Mouse (Mus musculus): ENCODE measurements around the gene Rapgef6. TPM values are rescaled to one million over a fixed set of nuclear protein-coding genes. Genes with fewer than 3 reads are reported as not detected.

Gene Rapgef6
- polyA plus RNA-seq, 1 experiment from 2014 or later, result 26.4 TPM

DNA sequence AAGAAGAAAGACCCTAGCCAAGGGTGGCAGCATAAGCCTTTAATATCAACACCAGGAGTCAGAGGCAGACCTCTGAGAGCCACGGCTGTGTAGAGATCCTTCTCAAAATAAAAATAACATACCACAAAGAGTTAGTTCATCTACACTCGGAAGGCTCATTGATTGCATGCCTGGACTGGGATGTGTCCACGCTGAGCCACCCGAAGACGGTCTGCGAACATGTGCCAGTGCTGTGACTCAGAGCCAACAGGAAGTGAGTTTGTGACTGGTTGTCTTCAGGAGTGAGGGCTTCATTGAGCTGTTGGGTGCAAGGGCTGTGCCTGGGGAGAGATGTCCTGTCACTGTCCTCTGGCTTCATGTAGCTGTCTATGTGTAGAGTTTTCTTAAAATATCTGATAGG lies 171.0 kb downstream of the Rapgef6 start:
- Histone ChIP-seq H3K4me1 (replicated peaks) (no peaks in the 10 kb centered on the region), H3K9ac (no peak overlapping the region), H3K4me2 (no peak overlapping the region), H3K4me3 (no peak overlapping the region), H3K9me3 (replicated peaks) (no peaks in the 10 kb centered on the region), H3K36me3 (peaks cover 63% of the 10 kb centered on the region), H3K27ac (ENCODE audit: poor library complexity, severe bottlenecking) (no peak overlapping the region), H3K27me3 (replicated peaks) (no peaks in the 10 kb centered on the region)
- 69% methylated on average over 6 of the region's 6 CpGs for WGBS
- no peak for ATAC-seq (ENCODE audit: insufficient number of reproducible peaks, low FRiP score)

DNA sequence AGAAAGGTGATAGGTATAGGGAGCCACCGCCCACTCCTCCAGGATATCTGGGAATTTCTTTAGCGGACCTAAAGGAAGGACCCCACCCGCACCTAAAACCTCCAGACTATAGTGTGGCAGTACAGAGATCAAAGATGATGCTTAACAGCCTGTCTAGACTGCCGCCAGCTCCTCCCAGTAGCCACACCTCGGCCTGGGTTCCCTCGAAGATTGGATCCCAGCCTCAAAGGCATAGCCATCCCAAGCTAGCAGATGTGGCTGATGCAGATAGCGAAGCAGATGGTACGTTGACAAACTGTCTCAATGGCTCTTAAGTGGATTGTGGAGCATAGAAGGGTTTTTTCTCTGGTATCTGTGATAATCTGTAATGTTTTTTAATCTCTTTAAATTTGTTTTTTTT lies 171.6 kb downstream of the Rapgef6 start:
- WGBS, result 81% methylated on average over 8 of the region's 8 CpGs

DNA sequence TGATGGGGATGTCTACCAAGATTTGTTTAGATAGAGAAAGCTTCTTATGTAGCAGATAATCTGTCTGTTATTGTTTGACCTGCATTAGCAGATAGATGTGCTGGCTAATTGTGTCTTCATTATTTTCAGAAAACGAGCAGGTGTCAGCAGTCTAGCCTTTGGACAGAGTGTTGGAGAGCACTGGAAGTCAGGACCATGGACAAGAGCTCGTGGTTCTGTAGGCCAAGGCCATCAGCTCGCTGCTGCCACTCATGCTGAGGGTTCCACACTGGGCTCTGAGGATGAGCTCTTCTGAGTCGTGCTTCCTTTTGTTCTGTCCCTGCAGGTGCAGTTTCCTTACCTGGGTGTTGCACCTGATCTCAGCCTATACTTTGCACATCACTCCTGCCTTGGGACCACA lies 173.3 kb downstream of the Rapgef6 start:
- ATAC-seq (ENCODE audit: insufficient number of reproducible peaks, low FRiP score), result no peak
- Histone ChIP-seq H3K4me3 (no peak overlapping the region), H3K9me3 (replicated peaks) (no peaks in the 10 kb centered on the region), H3K36me3 (peaks cover 51% of the 10 kb centered on the region), H3K4me2 (no peak overlapping the region), H3K27ac (ENCODE audit: poor library complexity, severe bottlenecking) (no peak overlapping the region), H3K9ac (no peak overlapping the region), H3K27me3 (replicated peaks) (no peaks in the 10 kb centered on the region), H3K4me1 (replicated peaks) (no peaks in the 10 kb centered on the region)
- WGBS, result 62% methylated on average over 4 of the region's 4 CpGs

More for the DNA sequence above, 171.6 kb downstream of the Rapgef6 start:
- Histone ChIP-seq H3K27me3 (replicated peaks) (no peaks in the 10 kb centered on the region), H3K4me2 (no peak overlapping the region), H3K27ac (ENCODE audit: poor library complexity, severe bottlenecking) (no peak overlapping the region), H3K9me3 (replicated peaks) (no peaks in the 10 kb centered on the region), H3K9ac (no peak overlapping the region), H3K4me3 (no peak overlapping the region), H3K4me1 (replicated peaks) (no peaks in the 10 kb centered on the region), H3K36me3 (peaks cover 62% of the 10 kb centered on the region)
- no peak for ATAC-seq (ENCODE audit: insufficient number of reproducible peaks, low FRiP score)

DNA sequence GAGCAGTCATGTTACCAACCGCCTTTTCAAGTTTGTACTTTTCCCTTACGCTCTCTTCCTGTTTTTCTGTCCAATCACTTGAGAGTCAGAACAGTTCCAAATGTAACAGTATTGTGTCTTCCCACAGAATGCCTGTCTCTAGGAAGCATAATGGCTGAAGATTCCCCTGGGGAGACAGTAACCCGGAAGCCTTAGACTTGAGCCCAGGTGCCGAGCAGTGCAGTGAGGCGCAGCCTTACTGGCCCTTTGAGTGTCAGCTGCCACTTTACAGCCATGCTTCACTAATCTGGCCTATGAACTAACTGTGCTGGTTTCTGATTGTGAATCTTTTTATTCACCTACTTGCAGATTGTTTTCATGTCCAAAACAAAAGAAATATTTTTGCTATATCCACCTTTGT lies 175.0 kb downstream of the Rapgef6 start:
- Histone ChIP-seq H3K4me3 (no peak overlapping the region), H3K36me3 (peaks cover 38% of the 10 kb centered on the region), H3K4me2 (no peak overlapping the region), H3K9ac (no peak overlapping the region), H3K4me1 (replicated peaks) (no peaks in the 10 kb centered on the region), H3K9me3 (replicated peaks) (no peaks in the 10 kb centered on the region), H3K27ac (ENCODE audit: poor library complexity, severe bottlenecking) (no peak overlapping the region), H3K27me3 (replicated peaks) (no peaks in the 10 kb centered on the region)
- ATAC-seq (ENCODE audit: insufficient number of reproducible peaks, low FRiP score), result no peak
- 92% methylated on average over 5 of the region's 5 CpGs for WGBS

DNA sequence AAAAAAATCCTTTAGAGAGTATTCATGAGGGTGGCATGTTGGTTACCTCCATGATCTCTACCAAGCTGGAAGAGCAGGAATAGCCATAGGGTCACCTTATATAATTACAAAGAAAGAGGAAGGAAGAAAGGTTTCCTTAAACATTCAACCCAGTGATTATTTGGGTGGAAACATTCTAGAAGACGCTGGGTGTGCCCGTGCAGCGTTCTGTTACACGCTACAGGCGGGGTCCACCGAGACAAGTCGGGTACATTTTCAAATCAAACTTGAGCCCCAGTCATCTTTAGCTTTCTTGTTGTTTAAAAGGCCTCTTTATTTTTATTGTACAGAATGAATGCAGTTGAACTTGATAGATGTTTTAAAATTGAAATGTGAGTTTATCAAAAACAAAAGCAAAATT lies 176.0 kb downstream of the Rapgef6 start:
- Histone ChIP-seq H3K36me3 (peaks cover 34% of the 10 kb centered on the region), H3K4me3 (no peak overlapping the region)
- 97% methylated on average over 7 of the region's 7 CpGs for WGBS

DNA sequence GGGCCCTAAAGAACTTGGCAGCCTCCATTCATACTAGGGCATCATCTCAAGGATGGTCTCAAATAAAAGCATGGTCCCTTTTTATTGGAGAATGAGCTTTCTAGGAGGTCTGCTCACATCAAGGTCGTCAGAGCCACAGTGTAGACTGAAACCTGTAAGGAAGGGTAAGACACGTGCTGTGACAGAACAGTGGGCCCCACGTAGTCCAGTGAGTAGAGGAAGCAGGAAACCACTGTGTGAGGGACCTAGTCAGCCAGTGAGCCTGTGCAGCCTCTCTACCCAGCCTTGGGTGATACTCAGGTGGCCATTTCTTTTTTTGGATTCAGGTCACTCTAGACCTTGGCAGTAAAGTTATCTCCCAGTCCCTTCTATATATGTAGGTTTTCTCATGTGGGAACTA lies 177.3 kb downstream of the Rapgef6 start:
- no peaks in the 10 kb centered on the region for H3K27me3 ChIP-seq (replicated peaks)
- H3K9ac ChIP-seq, result no peak overlapping the region
- WGBS, result 84% methylated on average over 3 of the region's 3 CpGs
- no peak overlapping the region for H3K27ac ChIP-seq (ENCODE audit: poor library complexity, severe bottlenecking)
- no peak for ATAC-seq (ENCODE audit: insufficient number of reproducible peaks, low FRiP score)
- no peaks in the 10 kb centered on the region for H3K9me3 ChIP-seq (replicated peaks)
- H3K4me2 ChIP-seq, result no peak overlapping the region
- no peaks in the 10 kb centered on the region for H3K4me1 ChIP-seq (replicated peaks)
- H3K36me3 ChIP-seq, result peaks cover 23% of the 10 kb centered on the region
- H3K4me3 ChIP-seq, result no peak overlapping the region

More for the DNA sequence above, 176.0 kb downstream of the Rapgef6 start:
- H3K9me3 ChIP-seq (replicated peaks), result no peaks in the 10 kb centered on the region
- no peak for ATAC-seq (ENCODE audit: insufficient number of reproducible peaks, low FRiP score)
- H3K4me1 ChIP-seq (replicated peaks), result no peaks in the 10 kb centered on the region
- H3K9ac ChIP-seq, result no peak overlapping the region
- H3K27me3 ChIP-seq (replicated peaks), result no peaks in the 10 kb centered on the region
- H3K4me2 ChIP-seq, result no peak overlapping the region
- H3K27ac ChIP-seq (ENCODE audit: poor library complexity, severe bottlenecking), result no peak overlapping the region

DNA sequence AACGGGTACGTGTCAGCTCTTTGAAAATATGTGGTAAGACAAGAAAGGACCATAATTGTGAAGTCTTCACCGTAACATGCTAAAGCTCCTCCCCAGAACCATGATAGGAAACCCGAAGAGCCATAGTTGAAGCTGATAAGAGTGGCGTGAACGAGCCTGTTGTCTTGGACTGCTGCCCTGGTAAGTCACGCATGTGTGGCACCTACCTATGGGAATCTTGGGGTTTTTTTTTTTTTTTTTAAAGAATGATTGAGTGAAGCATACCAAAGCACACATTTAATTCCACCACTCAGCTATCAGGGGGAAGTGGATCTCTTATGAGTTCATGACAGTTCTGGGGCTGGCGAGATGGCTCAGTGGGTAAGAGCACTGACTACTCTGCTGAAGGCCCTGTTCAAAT lies 179.2 kb downstream of the Rapgef6 start:
- Histone ChIP-seq H3K4me2 (no peak overlapping the region), H3K27me3 (replicated peaks) (no peaks in the 10 kb centered on the region), H3K4me1 (replicated peaks) (no peaks in the 10 kb centered on the region), H3K27ac (ENCODE audit: poor library complexity, severe bottlenecking) (no peak overlapping the region), H3K9me3 (replicated peaks) (no peaks in the 10 kb centered on the region), H3K4me3 (no peak overlapping the region), H3K36me3 (peaks cover 8% of the 10 kb centered on the region), H3K9ac (no peak overlapping the region)
- no peak for ATAC-seq (ENCODE audit: insufficient number of reproducible peaks, low FRiP score)
- WGBS, result 84% methylated on average over 8 of the region's 8 CpGs

DNA sequence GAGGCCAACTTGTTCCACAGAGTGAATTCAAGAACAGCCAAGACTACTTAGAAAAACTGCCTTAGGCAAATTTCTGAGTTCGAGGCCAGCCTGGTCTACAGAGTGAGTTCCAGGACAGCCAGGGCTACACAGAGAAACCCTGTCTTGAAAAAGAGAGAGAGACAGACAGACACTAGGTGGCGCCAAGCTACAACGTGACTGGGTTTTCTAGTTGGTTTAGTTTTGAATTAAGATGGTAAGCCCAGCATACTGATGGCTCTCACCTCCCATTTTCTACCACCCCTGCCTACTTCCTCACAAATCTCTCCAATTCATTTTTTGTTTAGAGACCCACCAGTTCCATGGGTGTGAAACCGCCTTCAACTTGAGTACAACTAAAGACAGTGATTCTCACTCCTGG lies 180.7 kb downstream of the Rapgef6 start:
- WGBS, result 31% methylated on average over 4 of the region's 4 CpGs
- 0 out of 2 replicates have a peak, but pooled peaks cover 2% of the 10 kb centered on the region for H3K36me3 ChIP-seq
- H3K4me2 ChIP-seq, result no peak overlapping the region
- no peaks in the 10 kb centered on the region for H3K9me3 ChIP-seq (replicated peaks)
- H3K27ac ChIP-seq (ENCODE audit: poor library complexity, severe bottlenecking), result no peak overlapping the region
- no peaks in the 10 kb centered on the region for H3K4me1 ChIP-seq (replicated peaks)
- ATAC-seq (ENCODE audit: insufficient number of reproducible peaks, low FRiP score), result no peak
- H3K27me3 ChIP-seq (replicated peaks), result no peaks in the 10 kb centered on the region
- no peak overlapping the region for H3K9ac ChIP-seq
- no peak overlapping the region for H3K4me3 ChIP-seq

DNA sequence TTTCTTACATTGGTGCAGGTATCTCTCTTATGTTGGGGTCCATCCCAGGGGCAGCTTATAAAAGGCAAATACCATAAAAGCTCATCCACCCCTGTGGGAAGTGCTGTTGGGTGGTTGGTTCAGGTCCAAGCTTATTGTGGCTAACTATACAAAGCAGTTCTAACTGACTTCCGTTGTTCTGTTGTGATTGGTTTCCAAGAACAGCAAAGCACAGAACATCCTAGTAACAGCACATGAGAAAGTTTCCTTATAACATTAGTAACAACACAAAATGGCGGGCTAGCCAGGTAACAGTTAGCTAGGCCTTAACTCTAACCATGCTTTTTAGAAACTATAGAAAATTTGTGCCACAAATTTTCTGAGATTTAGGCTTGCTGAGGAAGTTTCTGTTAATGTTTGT lies 185.5 kb downstream of the Rapgef6 start:
- no peak overlapping the region for H3K9ac ChIP-seq
- no peaks in the 10 kb centered on the region for H3K27me3 ChIP-seq (replicated peaks)
- H3K4me3 ChIP-seq, result no peak overlapping the region
- H3K36me3 ChIP-seq, result 0 out of 2 replicates have a peak, but pooled peaks cover 6% of the 10 kb centered on the region
- H3K4me1 ChIP-seq (replicated peaks), result peaks cover 9% of the 10 kb centered on the region
- no peak for ATAC-seq (ENCODE audit: insufficient number of reproducible peaks, low FRiP score)
- H3K27ac ChIP-seq (ENCODE audit: poor library complexity, severe bottlenecking), result no peak overlapping the region
- WGBS, result 84% methylated on average over 2 of the region's 2 CpGs
- H3K9me3 ChIP-seq (replicated peaks), result no peaks in the 10 kb centered on the region
- H3K4me2 ChIP-seq, result no peak overlapping the region

DNA sequence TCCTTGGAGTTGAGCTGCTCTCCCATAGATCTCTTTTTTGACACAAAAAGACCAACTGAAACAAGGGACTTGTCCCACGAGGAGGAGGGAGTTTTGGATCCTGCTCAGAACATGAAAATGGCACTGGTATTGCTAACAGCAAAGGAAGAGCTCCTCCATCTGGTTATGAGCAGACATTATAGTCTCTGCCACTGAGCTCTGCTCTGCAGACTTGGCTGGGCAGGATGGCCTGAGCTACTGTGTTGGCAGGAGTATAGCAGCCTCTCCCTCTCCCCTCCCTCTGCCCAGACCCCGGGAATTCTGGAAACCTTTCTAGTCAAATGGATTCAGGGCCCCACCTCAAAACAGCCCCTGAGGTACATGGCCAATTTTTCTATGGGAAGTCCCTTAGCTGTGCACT lies 187.0 kb downstream of the Rapgef6 start:
- Histone ChIP-seq H3K9ac (no peak overlapping the region), H3K9me3 (replicated peaks) (no peaks in the 10 kb centered on the region), H3K27ac (ENCODE audit: poor library complexity, severe bottlenecking) (no peak overlapping the region), H3K4me1 (replicated peaks) (peaks cover 9% of the 10 kb centered on the region), H3K4me2 (no peak overlapping the region), H3K27me3 (replicated peaks) (no peaks in the 10 kb centered on the region), H3K4me3 (no peak overlapping the region), H3K36me3 (peaks cover 8% of the 10 kb centered on the region)
- no peak for ATAC-seq (ENCODE audit: insufficient number of reproducible peaks, low FRiP score)
- 71% methylated on average over 2 of the region's 2 CpGs for WGBS

DNA sequence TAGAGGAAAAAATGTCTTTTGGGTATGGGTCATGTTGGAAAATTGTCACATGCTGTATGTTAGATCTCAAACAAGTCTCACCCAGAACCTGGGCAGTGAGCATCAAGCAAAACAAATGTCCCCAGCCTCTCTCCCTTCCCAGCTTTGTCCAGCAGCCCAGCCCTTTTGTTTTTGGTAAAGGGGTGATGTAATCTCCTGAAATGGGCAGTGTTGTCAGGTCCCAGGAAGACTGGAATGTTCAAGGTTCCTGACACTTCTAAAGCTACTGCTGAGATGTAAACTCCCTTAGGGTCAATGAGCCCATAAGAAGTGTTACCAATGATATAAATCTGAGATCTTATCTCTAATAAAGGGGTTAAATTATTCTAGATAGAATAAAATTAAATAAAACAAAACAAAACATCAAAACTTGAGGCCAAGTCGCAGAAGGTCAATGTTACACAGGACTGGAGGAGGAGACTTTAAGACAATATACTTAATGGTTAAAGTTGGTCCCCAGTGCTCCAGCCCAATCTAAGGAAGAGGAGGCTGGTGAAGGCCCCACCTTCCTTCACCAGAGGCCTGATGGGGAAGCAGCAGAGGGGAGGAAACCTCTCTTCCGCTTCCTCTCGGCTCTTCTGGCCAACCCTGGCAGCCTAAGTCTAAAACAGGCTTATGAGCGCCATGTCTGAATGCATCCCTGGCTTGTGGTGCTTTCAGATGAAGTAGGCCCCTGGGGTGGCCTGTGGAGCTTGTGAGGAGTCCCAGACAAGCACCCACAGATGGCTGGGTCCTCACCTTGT lies 188.1 kb downstream of the Rapgef6 start:
- H3K36me3 ChIP-seq, result peaks cover 17% of the 10 kb centered on the region
- H3K27me3 ChIP-seq (replicated peaks), result no peaks in the 10 kb centered on the region
- no peak overlapping the region for H3K4me2 ChIP-seq
- H3K9ac ChIP-seq, result no peak overlapping the region
- no peaks in the 10 kb centered on the region for H3K9me3 ChIP-seq (replicated peaks)
- H3K4me3 ChIP-seq, result no peak overlapping the region
- no peak for ATAC-seq (ENCODE audit: insufficient number of reproducible peaks, low FRiP score)
- no peak overlapping the region; the same call in 1 of the 2 replicates for H3K27ac ChIP-seq (ENCODE audit: poor library complexity, severe bottlenecking)
- WGBS, result 80% methylated on average over 4 of the region's 4 CpGs
- H3K4me1 ChIP-seq (replicated peaks), result peaks cover 9% of the 10 kb centered on the region

DNA sequence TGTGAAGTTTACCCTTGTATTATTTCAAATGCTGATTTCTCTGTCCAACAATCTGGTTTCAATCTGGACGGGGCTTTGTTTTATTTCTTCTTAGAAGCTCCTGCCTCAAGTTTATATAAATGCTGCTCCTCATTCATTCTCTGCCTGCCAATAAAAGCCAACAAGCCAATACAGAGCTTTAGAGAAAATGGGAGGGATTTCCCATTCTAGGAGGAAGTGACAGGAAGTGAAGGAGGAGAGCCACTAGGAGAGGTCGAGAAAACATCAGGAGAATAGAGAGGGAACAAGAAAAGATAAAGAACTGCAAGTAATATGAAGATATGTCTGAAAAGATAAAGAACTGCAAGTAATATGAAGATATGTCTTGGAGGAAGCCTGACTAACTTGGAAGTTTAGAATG lies 190.2 kb downstream of the Rapgef6 start:
- 76% methylated on average over 2 of the region's 2 CpGs for WGBS
- H3K4me1 ChIP-seq (replicated peaks), result peaks cover 9% of the 10 kb centered on the region
- no peak overlapping the region for H3K9ac ChIP-seq
- H3K4me3 ChIP-seq, result no peak overlapping the region
- H3K36me3 ChIP-seq, result peaks cover 32% of the 10 kb centered on the region
- ATAC-seq (ENCODE audit: insufficient number of reproducible peaks, low FRiP score), result no peak
- no peaks in the 10 kb centered on the region for H3K27me3 ChIP-seq (replicated peaks)
- H3K4me2 ChIP-seq, result no peak overlapping the region
- no peak overlapping the region for H3K27ac ChIP-seq (ENCODE audit: poor library complexity, severe bottlenecking)
- H3K9me3 ChIP-seq (replicated peaks), result no peaks in the 10 kb centered on the region

Measured in heart, embryonic 12.5 days (tissue).